Mouse (Mus musculus) liver, embryonic 14.5 days (tissue): ENCODE measurements around the gene Crtac1.

ENCODE experiments used
- CTCF ChIP-seq: IDR thresholded peaks from 2 replicates; pipeline ENCODE4 v1.5.1; 2016; ENCODE audit warnings: antibody characterized with exemption, low read depth, control low read depth
- EP300 ChIP-seq: IDR thresholded peaks from 2 replicates; pipeline ENCODE4 v1.6.1; 2016; ENCODE audit warnings: antibody characterized with exemption, low read depth

GRCm38 (mm10) chr19:42315070-42315679 is 116.4 kb downstream of the Crtac1 start:
- TF ChIP-seq CTCF = no peak
- no peak for TF ChIP-seq EP300
